Mouse (Mus musculus): ENCODE data around the gene Ltbp4. TPM values are rescaled to one million over a fixed set of nuclear protein-coding genes. Genes with fewer than 3 reads are reported as not detected.

Gene Ltbp4
- polyA plus RNA-seq, 1 experiment, result 28.2 TPM

DNA sequence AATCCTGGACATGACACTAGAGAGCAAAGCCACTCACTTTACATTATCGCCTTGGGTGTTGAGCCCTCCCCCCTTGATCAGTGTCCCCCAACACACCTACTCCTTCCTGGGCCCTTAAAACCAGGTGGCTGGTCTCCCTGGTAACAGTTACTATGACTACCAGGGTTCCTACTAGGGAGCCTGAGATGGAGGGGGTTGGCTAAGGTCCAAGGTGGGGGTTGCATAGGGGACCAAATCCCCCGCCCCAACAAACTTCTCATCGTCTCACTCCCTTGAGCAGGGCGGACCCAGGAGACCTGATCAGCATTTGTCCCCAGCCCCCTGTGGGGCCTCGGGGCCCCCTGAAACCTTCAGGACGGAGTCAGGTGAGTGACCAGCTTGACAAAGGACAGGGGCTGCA is 75.6 kb downstream of the Ltbp4 start:
- no peak for DNase-seq
- H3K27ac ChIP-seq (ENCODE audit: insufficient read depth, low read length), result no peak overlapping the region
- WGBS, result 52% methylated on average over 6 of the region's 6 CpGs

DNA sequence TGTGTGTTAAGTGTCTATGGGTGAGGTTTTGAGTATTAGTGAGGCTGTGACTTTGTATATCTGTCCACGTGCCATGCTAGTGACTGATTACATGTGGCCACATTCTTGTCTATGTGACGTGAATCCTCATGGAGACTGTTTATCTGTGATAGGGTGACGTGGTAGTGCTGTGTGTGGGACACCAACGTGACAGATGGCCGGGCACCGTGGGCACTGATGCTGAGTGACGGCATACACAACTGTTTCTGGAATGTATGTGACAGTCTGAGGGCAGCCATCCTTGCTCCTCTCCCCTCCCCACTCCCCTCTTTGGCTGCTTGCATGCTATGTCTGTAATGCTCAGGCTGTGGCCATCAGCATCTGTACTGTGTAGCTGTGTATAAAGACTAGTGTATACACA is 76.6 kb downstream of the Ltbp4 start:
- TF ChIP-seq CTCF (IDR thresholded peaks at IDR 0.05; ENCODE audit: borderline replicate concordance, insufficient read depth, low read depth, low read length), result no peak
- TF ChIP-seq POLR2A (IDR thresholded peaks at IDR 0.05; ENCODE audit: borderline replicate concordance, insufficient read depth, low read length), result no peak
- Histone ChIP-seq H3K4me1 (ENCODE audit: control insufficient read depth, insufficient read depth, low read length) (peaks cover 21% of the 10 kb centered on the region), H3K27ac (ENCODE audit: insufficient read depth, low read length) (0 out of 2 replicates have a peak overlapping the region, but pooled peaks have one; percentile 20), H3K27me3 (ENCODE audit: control insufficient read depth, insufficient read depth, low read length) (no peaks in the 10 kb centered on the region), H3K4me3 (replicated peaks; ENCODE audit: insufficient read depth, low read depth, low read length) (peak overlapping the region; percentile 84)
- DNase-seq, result peak; percentile 54 to 63
- 12% methylated on average over 7 of the region's 7 CpGs for WGBS

More for the DNA sequence above, 75.6 kb downstream of the Ltbp4 start:
- TF ChIP-seq CTCF (IDR thresholded peaks at IDR 0.05; ENCODE audit: borderline replicate concordance, insufficient read depth, low read depth, low read length) (no peak), POLR2A (IDR thresholded peaks at IDR 0.05; ENCODE audit: borderline replicate concordance, insufficient read depth, low read length) (no peak)
- Histone ChIP-seq H3K27me3 (ENCODE audit: control insufficient read depth, insufficient read depth, low read length) (no peaks in the 10 kb centered on the region), H3K4me3 (replicated peaks; ENCODE audit: insufficient read depth, low read depth, low read length) (no peak overlapping the region), H3K4me1 (ENCODE audit: control insufficient read depth, insufficient read depth, low read length) (peaks cover 21% of the 10 kb centered on the region)

DNA sequence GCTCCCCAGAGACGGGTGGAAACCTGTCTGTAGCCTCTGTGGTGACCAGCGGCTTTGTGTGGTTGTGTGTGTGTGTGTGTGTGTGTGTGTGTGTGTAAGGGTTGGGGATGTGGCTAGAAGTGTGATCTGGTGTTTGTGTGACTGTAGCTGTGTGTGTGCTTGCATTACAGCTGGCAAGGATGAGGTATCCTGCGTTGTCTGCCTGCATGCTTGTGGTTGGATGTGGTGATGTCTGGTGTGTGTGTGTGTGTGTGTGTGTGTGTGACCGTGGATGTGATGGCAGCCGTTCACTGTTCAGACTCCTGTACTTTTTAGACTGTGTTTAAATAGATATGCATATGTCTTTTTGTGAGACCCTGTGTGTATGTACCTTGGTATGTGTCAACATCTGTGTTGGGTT is 77.7 kb downstream of the Ltbp4 start:
- WGBS, result 0% methylated on average over 5 of the region's 5 CpGs
- peak in 1 of 2 experiments; percentile 43 for DNase-seq
- Histone ChIP-seq H3K4me1 (ENCODE audit: control insufficient read depth, insufficient read depth, low read length) (peaks cover 21% of the 10 kb centered on the region), H3K4me3 (replicated peaks; ENCODE audit: insufficient read depth, low read depth, low read length) (peak overlapping the region; percentile 84), H3K27me3 (ENCODE audit: control insufficient read depth, insufficient read depth, low read length) (no peaks in the 10 kb centered on the region), H3K27ac (ENCODE audit: insufficient read depth, low read length) (peak overlapping the region; percentile 92; the same call in 1 of the 2 replicates)
- no peak for TF ChIP-seq POLR2A (IDR thresholded peaks at IDR 0.05; ENCODE audit: borderline replicate concordance, insufficient read depth, low read length)

DNA sequence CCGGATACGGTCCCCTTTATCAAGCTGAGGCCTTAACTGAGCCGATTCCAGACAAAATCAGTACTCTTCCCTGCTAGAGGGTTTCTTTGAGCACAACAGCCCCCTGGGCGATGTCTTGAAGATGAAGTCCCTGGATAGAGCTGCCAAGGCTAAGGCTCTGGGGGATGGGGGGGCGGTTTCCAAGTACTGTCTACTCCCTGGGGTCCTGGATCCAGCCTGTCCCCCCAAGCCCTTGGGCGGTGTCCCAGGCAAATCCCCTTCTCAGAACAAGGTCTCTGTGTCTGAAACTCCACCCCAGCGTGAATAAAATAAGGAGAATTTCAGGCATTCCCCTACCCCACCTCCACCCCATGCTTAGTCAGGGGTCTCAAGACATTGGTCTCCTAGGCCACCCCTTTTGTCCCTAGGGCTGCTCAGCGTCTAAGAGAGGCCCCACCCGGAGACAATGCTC is 78.2 kb downstream of the Ltbp4 start:
- peak overlapping the region; percentile 84 for H3K4me3 ChIP-seq (replicated peaks; ENCODE audit: insufficient read depth, low read depth, low read length)
- H3K27ac ChIP-seq (ENCODE audit: insufficient read depth, low read length), result peak overlapping the region; percentile 92
- 0% methylated on average over 9 of the region's 9 CpGs for WGBS
- no peak for TF ChIP-seq POLR2A (IDR thresholded peaks at IDR 0.05; ENCODE audit: borderline replicate concordance, insufficient read depth, low read length)
- no peak for TF ChIP-seq CTCF (IDR thresholded peaks at IDR 0.05; ENCODE audit: borderline replicate concordance, insufficient read depth, low read depth, low read length)
- H3K27me3 ChIP-seq (ENCODE audit: control insufficient read depth, insufficient read depth, low read length), result no peaks in the 10 kb centered on the region
- H3K4me1 ChIP-seq (ENCODE audit: control insufficient read depth, insufficient read depth, low read length), result peaks cover 21% of the 10 kb centered on the region
- DNase-seq, result peak; percentile 46 to 53

DNA sequence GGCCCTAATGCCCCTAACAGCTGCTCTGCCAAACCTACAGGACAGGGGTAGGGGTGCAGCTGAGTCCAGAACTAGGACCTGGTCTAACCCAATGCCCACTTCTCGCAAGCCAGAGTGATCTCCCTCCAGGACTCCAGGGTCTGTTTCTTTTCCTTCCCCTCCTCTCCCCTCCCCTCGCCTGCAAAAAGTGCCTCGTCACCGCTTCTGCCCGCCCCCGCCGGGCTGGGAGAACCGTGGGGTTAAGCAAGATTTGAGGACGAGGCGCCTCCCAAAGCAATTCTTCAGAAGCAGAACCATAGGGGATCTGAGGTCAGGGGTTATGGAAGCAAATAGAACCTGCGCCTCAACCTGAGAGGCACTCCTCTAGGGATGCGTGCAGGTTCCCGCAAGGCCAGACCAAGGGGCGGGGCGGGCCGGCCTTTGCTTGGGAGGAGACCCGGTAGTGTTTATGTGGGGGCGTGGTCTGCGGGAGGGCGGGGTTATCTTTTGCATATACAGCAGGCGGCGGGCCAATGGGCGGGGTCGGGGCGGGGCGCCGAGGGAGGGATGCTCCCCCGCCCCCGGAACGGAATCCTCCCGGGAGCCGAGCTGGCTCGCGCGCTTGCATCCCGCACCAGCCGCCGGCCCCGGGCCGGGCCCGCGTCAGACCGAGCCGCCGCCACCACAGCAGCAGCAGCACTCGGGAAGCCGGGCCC is 79.1 kb downstream of the Ltbp4 start, which contains the start of gene Numbl:
Gene Numbl, plus strand, starts transcription at position 229 of the 695 bp plus-strand sequence.
- H3K27ac ChIP-seq (ENCODE audit: insufficient read depth, low read length), result peak within 1 kb of the TSS; percentile 92
- peak within 1 kb of the TSS; percentile 84 for H3K4me3 ChIP-seq (replicated peaks; ENCODE audit: insufficient read depth, low read depth, low read length)
- TF ChIP-seq POLR2A (IDR thresholded peaks at IDR 0.05; ENCODE audit: borderline replicate concordance, insufficient read depth, low read length), result peak; percentile 43; the same call in 1 of the 2 replicates
- TF ChIP-seq CTCF (IDR thresholded peaks at IDR 0.05; ENCODE audit: borderline replicate concordance, insufficient read depth, low read depth, low read length), result no peak
- no peaks in the 10 kb centered on the region for H3K27me3 ChIP-seq (ENCODE audit: control insufficient read depth, insufficient read depth, low read length)
- H3K4me1 ChIP-seq (ENCODE audit: control insufficient read depth, insufficient read depth, low read length), result peaks cover 21% of the 10 kb centered on the region
- DNase-seq, result peak; percentile 94 to 95
- 2% methylated on average over 46 of the region's 47 CpGs for WGBS

DNA sequence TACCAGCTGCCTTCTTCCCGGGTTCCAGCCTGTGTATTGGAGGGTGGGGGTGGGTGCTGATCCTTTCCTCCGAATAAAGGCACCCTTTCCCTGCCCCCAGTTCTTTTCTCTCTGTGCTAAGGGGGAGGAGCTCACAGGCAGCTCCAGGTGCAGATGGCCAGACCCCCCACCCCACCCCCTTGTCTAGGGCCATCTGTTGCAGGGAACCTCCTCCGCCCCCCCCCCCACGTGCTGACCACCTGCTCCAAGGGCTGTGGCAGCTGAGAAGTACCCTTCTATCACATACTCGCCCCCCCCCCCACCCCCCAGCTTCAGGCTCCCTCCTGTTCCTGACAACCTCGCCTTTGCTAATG is 79.7 kb downstream of the Ltbp4 start:
- peak overlapping the region; percentile 84 for H3K27ac ChIP-seq (ENCODE audit: insufficient read depth, low read length)
- peak in 1 of 2 experiments; percentile 55 for DNase-seq
- peak overlapping the region; percentile 84 for H3K4me3 ChIP-seq (replicated peaks; ENCODE audit: insufficient read depth, low read depth, low read length)
- 0% methylated on average over 6 of the region's 6 CpGs for WGBS
- TF ChIP-seq CTCF (IDR thresholded peaks at IDR 0.05; ENCODE audit: borderline replicate concordance, insufficient read depth, low read depth, low read length) (no peak), POLR2A (IDR thresholded peaks at IDR 0.05; ENCODE audit: borderline replicate concordance, insufficient read depth, low read length) (no peak)
- no peaks in the 10 kb centered on the region for H3K27me3 ChIP-seq (ENCODE audit: control insufficient read depth, insufficient read depth, low read length)
- H3K4me1 ChIP-seq (ENCODE audit: control insufficient read depth, insufficient read depth, low read length), result peaks cover 21% of the 10 kb centered on the region

DNA sequence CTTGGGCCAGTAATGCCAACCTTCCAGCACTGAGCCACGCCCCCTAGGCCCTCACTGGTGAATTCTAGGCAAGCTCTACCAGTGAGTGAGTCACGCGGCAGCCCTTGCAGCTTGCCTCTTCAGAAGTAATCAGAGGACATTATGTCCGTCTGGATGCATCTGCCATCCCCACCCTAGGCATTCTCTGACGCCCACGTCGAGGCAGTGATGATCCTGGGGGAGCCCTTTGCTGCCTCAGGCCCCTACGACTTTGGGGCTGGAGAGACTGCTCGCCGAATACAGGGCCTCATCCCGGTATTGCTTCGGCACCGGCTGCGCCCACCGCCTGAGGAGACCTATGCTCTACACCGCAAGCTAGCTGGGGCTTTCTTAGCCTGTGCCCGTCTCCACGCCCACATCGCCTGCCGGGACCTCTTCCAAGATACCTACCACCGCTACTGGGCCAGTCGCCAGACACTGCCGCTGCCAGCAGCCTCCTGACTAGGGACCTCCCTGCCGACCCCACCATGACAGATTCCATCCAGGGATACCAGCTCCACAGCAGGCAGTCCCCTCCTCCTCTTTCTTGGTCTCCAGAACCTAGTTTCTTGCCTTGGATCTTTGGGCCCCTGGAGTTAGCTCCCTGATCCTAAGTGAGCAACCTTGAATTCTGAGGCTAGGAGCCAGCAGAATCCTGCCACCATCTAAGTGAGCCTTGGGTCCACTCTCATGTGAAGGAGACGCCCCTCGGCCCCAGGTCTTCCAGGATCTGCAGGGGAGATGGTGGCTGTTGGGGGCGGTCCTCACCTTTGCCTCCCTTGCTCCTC is 80.2 kb downstream of the Ltbp4 start:
- Histone ChIP-seq H3K4me1 (ENCODE audit: control insufficient read depth, insufficient read depth, low read length) (peaks cover 21% of the 10 kb centered on the region), H3K27me3 (ENCODE audit: control insufficient read depth, insufficient read depth, low read length) (no peaks in the 10 kb centered on the region), H3K27ac (ENCODE audit: insufficient read depth, low read length) (peak overlapping the region; percentile 76), H3K4me3 (replicated peaks; ENCODE audit: insufficient read depth, low read depth, low read length) (peak overlapping the region; percentile 21)
- DNase-seq, result peak; percentile 78 to 81
- no peak for TF ChIP-seq CTCF (IDR thresholded peaks at IDR 0.05; ENCODE audit: borderline replicate concordance, insufficient read depth, low read depth, low read length)
- TF ChIP-seq POLR2A (IDR thresholded peaks at IDR 0.05; ENCODE audit: borderline replicate concordance, insufficient read depth, low read length), result no peak
- 5% methylated on average over 27 of the region's 27 CpGs for WGBS

Data from cerebellum, adult 2 months (tissue).